Mouse (Mus musculus) forebrain, postnatal 0 days (tissue): ENCODE measurements around the gene Bzw1. TPM values are rescaled to one million over a fixed set of nuclear protein-coding genes. Genes with fewer than 3 reads are reported as not detected.

Source experiments
- ATAC-seq: fragments of 200-750 bp; cut with Nextera tagmentation; 2 replicates; pipeline ENCODE4 v1.8.0; 2017; ENCODE audit warnings: mild to moderate bottlenecking, moderate library complexity
- DNase-seq: peaks from one replicate; pipeline ENCODE4 v3.0.0-alpha.2; 2015
- H3K27ac ChIP-seq: fragments of 300-500 bp; sonication (generic); 2 replicates; pipeline ENCODE4 v1.5.1; 2014; ENCODE audit warnings: low read depth, mild to moderate bottlenecking, antibody characterized with exemption, low read length, moderate library complexity, mixed read lengths
- H3K27me3 ChIP-seq: fragments of 300-500 bp; sonication (generic); 2 replicates; pipeline ENCODE4 v1.6.1; 2014; ENCODE audit warnings: mild to moderate bottlenecking, low read length, mixed read lengths; ENCODE audit not compliant: insufficient read depth
- H3K36me3 ChIP-seq: fragments of 300-500 bp; sonication (generic); 2 replicates; pipeline ENCODE4 v1.6.1; 2014; ENCODE audit warnings: mild to moderate bottlenecking, moderate library complexity; ENCODE audit not compliant: insufficient read depth
- H3K4me1 ChIP-seq: fragments of 300-500 bp; sonication (generic); 2 replicates; pipeline ENCODE4 v1.6.1; 2014; ENCODE audit warnings: antibody characterized with exemption; ENCODE audit not compliant: insufficient read depth
- H3K4me2 ChIP-seq: fragments of 300-500 bp; sonication (generic); 2 replicates; pipeline ENCODE4 v1.6.1; 2014; ENCODE audit warnings: low read depth, mild to moderate bottlenecking, moderate library complexity
- H3K4me3 ChIP-seq: fragments of 300-500 bp; sonication (generic); 2 replicates; pipeline ENCODE4 v1.5.1; 2014; ENCODE audit warnings: low read depth, low read length, mixed read lengths
- H3K9ac ChIP-seq: fragments of 300-500 bp; sonication (generic); 2 replicates; pipeline ENCODE4 v1.6.1; 2014; ENCODE audit warnings: mild to moderate bottlenecking
- H3K9me3 ChIP-seq: fragments of 300-500 bp; sonication (generic); 2 replicates; pipeline ENCODE4 v1.6.1; 2016; ENCODE audit warnings: low read length
- CTCF ChIP-seq: sonication (generic); IDR thresholded peaks from 2 replicates; pipeline ENCODE4 v1.5.1; 2016; ENCODE audit warnings: antibody characterized with exemption, control low read depth, low read depth
- WGBS: fragments of 180-500 bp; shearing (Covaris S2); extraction: QIAGEN DNeasy Blood & Tissue Kit; methylation state at CpG from one replicate; pipeline ENCODE4 v1.1.7; 2014; 5-methylcytosine and 5-hydroxymethylcytosine counted together
- polyA plus RNA-seq: library from polyadenylated mRNA; unstranded; fragments of >200 nt; fragmentation: Nextera tagmentation; extraction: Ambion mirVana; gene quantifications from 2 replicates; pipeline ENCODE4 v1.2.1, GENCODE M21; 2015
- total RNA-seq: library from RNA; depleted of rRNA; stranded (reverse); fragments of >200 nt; gene quantifications from 2 replicates; pipeline ENCODE4 v1.2.3, GENCODE M21; 2014

Gene Bzw1
- total and polyA plus RNA-seq, 2 experiments from 2014 or later = 322 to 354 TPM

GRCm38 (mm10) chr1:58396179-58396578 lies 3.5 kb downstream of the Bzw1 start:
- H3K9me3 ChIP-seq = no peaks in the 10 kb centered on the region
- DNase-seq (no peak), ATAC-seq (no peak)
- no peak overlapping the region for H3K4me3 ChIP-seq
- no peak overlapping the region for H3K9ac ChIP-seq
- WGBS = 92% methylated on average over 1 of the region's 1 CpGs
- H3K4me2 ChIP-seq = no peak overlapping the region
- H3K36me3 ChIP-seq = peaks cover 46% of the 10 kb centered on the region
- no peak overlapping the region for H3K27ac ChIP-seq
- H3K4me1 ChIP-seq = peaks cover 9% of the 10 kb centered on the region; the same call in 1 of the 2 replicates
- peak; percentile 28; the same call in 1 of the 2 replicates for TF ChIP-seq CTCF
- no peaks in the 10 kb centered on the region for H3K27me3 ChIP-seq

- peaks cover 61% of the 10 kb centered on the region for H3K36me3 ChIP-seq
- DNase-seq = no peak
- ATAC-seq = no peak
- H3K4me2 ChIP-seq = no peak overlapping the region
- H3K4me1 ChIP-seq = no peaks in the 10 kb centered on the region
- H3K27me3 ChIP-seq = no peaks in the 10 kb centered on the region
- H3K27ac ChIP-seq = no peak overlapping the region
- H3K4me3 ChIP-seq = no peak overlapping the region
- H3K9me3 ChIP-seq = no peaks in the 10 kb centered on the region
- WGBS = 89% methylated on average over 6 of the region's 6 CpGs
- no peak for TF ChIP-seq CTCF
- no peak overlapping the region for H3K9ac ChIP-seq
These were observed 5.0 kb downstream of the Bzw1 start for GRCm38 (mm10) chr1:58397731-58398130.

GRCm38 (mm10) chr1:58401396-58401795 lies 8.7 kb downstream of the Bzw1 start:
- 91% methylated on average over 6 of the region's 6 CpGs for WGBS
- Histone ChIP-seq H3K9me3 (no peaks in the 10 kb centered on the region), H3K9ac (no peak overlapping the region), H3K4me2 (no peak overlapping the region), H3K36me3 (peaks cover 71% of the 10 kb centered on the region), H3K4me1 (no peaks in the 10 kb centered on the region), H3K27me3 (no peaks in the 10 kb centered on the region), H3K27ac (no peak overlapping the region), H3K4me3 (no peak overlapping the region)
- TF ChIP-seq CTCF = no peak
- DNase-seq (no peak), ATAC-seq (no peak)

- Histone ChIP-seq H3K27me3 (no peaks in the 10 kb centered on the region), H3K4me3 (no peak overlapping the region), H3K4me1 (no peaks in the 10 kb centered on the region), H3K36me3 (peaks cover 62% of the 10 kb centered on the region), H3K9ac (no peak overlapping the region), H3K4me2 (no peak overlapping the region), H3K27ac (no peak overlapping the region), H3K9me3 (no peaks in the 10 kb centered on the region)
- no peak for ATAC-seq
- WGBS = 95% methylated on average over 5 of the region's 5 CpGs
- no peak for TF ChIP-seq CTCF
- DNase-seq = no peak
These were observed 11.0 kb downstream of the Bzw1 start for GRCm38 (mm10) chr1:58403745-58404144.

GRCm38 (mm10) chr1:58407321-58407720 lies 14.6 kb downstream of the Bzw1 start:
- no peaks in the 10 kb centered on the region for H3K4me1 ChIP-seq
- no peak overlapping the region for H3K4me3 ChIP-seq
- H3K36me3 ChIP-seq = peaks cover 56% of the 10 kb centered on the region
- DNase-seq (no peak), ATAC-seq (no peak)
- H3K9me3 ChIP-seq = no peaks in the 10 kb centered on the region
- H3K27me3 ChIP-seq = no peaks in the 10 kb centered on the region
- TF ChIP-seq CTCF = no peak
- H3K4me2 ChIP-seq = no peak overlapping the region
- no peak overlapping the region for H3K9ac ChIP-seq
- H3K27ac ChIP-seq = no peak overlapping the region
- 96% methylated on average over 7 of the region's 7 CpGs for WGBS

GRCm38 (mm10) chr1:58408141-58408540 lies 15.4 kb downstream of the Bzw1 start:
- Histone ChIP-seq H3K9ac (no peak overlapping the region), H3K4me2 (no peak overlapping the region), H3K4me3 (no peak overlapping the region), H3K36me3 (peaks cover 55% of the 10 kb centered on the region), H3K4me1 (no peaks in the 10 kb centered on the region), H3K27me3 (no peaks in the 10 kb centered on the region), H3K9me3 (no peaks in the 10 kb centered on the region), H3K27ac (no peak overlapping the region)
- WGBS = 84% methylated on average over 6 of the region's 6 CpGs
- TF ChIP-seq CTCF = no peak
- DNase-seq (no peak), ATAC-seq (no peak)

GRCm38 (mm10) chr1:58409553-58410197 lies 17.0 kb downstream of the Bzw1 start:
- H3K9me3 ChIP-seq = no peaks in the 10 kb centered on the region
- H3K4me2 ChIP-seq = no peak overlapping the region
- H3K27me3 ChIP-seq = no peaks in the 10 kb centered on the region
- no peaks in the 10 kb centered on the region for H3K4me1 ChIP-seq
- ATAC-seq (no peak), DNase-seq (no peak)
- no peak overlapping the region for H3K9ac ChIP-seq
- WGBS = 79% methylated on average over 5 of the region's 5 CpGs
- H3K4me3 ChIP-seq = no peak overlapping the region
- no peak for TF ChIP-seq CTCF
- H3K27ac ChIP-seq = no peak overlapping the region
- peaks cover 56% of the 10 kb centered on the region for H3K36me3 ChIP-seq
